Mouse (Mus musculus): ENCODE results near the gene Gmnn.
A peak's percentile ranks its signal among the peaks of the same experiment; 100 is the strongest.

Gmnn gene

DNA sequence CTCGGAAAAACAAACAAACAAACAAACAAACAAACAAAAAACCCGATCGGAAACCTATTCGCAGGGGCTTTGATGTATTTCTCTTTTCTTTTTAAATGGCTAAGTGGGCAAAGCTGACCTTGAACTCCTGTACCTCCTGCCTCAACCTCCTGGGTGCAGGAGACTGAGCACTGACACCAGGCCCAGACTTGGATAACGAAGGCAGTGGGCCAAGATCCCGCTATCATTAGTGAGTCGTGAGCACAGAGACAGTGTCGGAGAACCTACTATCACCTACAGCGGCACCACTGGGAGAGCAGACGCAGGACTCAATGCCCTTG, 680 bp downstream of the Gmnn start:
- no peak for DNase-seq (ENCODE audit: inconsistent ontology term)

DNA sequence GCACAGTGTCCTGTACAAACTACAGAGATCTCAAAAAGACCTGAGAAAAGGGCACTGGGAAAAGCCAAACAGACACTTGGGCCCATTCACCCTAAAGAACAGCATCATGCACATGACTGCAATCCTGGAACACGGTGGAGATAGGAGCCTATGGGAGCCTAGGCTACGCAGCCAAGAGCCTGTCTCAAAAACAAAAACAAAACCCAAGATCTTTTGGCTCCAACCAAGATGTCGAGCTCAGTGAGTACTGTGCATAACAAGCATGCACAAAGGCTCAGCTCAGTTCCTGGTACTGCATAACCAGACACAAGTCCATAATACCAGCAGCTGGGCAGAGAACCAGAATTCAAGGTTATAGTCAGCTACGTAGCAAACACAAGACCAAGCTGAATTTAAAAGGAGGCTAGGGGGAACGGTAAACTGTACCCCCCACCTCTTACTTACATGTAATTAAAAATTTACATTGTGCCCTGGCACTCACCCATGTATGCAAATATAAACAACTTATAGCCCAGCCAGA, 1.3 kb downstream of the Gmnn start:
- DNase-seq (ENCODE audit: inconsistent ontology term): no peak

DNA sequence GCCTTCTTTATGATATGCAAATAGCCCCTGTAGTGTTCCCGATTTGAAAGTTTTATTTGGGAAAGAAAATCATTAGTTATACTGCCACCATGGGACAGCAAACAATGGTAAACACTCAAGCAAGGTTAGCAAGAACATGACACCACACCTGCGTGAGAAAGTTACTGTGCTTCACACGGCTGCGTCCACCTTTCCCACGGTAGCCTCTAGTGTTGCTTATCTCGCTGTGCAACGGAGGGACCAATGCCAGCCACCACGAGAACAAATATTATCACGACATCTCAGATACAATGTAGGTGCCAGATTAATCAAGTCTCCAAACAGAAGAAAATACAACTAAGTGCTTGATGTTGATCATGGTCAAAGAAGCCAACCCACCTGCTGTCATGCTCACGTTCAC, 2.3 kb downstream of the Gmnn start:
- DNase-seq (ENCODE audit: inconsistent ontology term): no peak

DNA sequence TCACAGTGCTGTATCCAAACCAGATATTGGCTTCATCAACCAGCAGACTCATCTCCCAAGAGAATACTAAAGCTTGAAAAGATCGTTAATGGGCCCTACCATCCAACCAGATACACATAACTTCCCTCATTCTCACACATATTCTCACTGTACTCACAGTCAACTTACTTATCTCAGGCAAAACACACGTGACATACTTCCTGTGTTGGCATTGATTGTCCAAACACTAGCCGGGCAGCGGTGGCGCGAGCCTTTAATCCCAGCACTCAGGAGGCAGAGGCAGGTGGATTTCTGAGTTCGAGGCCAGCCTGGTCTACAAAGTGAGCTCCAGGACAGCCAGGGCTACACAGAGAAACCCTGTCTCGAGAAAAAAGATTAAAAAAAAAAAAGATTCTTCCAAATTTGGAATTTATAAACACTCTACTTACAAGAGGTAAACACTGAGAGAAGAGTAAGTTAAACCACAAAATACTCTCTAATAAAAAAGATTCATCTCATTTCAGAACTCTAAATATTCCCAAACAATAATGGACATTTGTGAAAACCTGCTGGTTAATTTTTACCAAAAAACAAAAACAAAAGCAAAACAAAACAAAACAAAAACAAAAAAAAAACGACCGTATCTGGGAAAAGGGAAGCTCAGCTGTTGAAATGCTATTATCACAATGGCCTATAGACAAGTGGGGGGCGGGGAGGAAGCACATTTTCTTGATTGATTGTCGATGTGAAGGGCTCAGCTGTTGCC, 3.7 kb downstream of the Gmnn start:
- no peak for DNase-seq (ENCODE audit: inconsistent ontology term)

DNA sequence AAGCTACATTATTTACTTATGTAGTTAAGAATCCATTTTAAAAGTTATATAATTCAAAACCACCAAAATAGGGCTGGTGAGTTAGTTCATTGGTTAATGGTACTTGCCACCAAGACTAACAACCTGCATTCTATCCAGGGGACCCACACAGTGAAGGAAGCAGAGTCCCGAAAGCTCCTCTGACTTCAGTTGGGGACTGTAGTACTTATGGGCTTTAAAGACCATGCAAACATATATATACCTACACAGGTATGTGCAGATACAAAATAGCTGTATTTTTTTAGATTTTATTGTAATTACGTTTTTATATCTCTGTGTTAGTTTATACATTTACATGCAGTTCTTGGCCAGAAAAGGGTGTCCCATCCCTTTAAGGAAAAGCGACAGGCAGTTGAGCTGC, 5.0 kb downstream of the Gmnn start:
- no peak for DNase-seq (ENCODE audit: inconsistent ontology term)

DNA sequence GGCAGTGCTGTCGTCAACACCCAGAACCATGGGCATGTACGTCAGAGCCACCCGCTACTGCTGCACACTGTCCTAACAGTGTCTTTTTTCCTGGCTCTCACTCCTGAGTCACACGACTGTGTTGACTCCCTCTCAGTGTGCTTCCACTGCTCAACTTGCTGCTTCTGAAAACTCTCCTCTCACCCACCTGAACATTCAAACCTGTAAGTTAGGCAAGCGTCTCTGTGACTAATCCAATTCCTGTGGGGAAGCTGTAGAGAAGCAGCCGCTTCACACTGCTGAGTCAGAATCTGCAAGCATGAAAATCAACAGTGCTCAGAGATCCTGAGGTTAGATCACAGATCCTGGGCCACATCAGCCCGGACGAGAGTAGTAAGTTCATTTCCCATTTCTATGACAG, 10.3 kb downstream of the Gmnn start:
- no peak for DNase-seq (ENCODE audit: inconsistent ontology term)

DNA sequence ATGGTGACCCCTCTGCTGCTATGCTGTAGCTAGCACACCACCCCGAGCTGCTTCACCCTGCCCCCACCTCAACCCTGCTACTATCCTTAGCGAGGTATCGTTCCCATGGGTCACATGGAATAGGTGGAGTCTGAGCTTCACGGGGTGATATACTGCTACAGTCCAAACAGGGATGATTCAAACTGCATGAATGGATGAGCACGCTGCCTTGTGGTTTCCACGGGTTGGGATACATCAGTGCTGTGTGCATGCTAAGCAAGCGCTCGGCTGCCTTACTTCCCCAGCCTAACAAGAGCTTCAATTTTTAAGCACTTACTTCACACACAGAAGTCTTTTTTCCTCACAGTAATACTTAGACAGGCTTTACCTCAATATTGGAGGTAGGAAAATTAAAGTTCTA, 10.9 kb downstream of the Gmnn start:
- no peak for DNase-seq (ENCODE audit: inconsistent ontology term)

DNA sequence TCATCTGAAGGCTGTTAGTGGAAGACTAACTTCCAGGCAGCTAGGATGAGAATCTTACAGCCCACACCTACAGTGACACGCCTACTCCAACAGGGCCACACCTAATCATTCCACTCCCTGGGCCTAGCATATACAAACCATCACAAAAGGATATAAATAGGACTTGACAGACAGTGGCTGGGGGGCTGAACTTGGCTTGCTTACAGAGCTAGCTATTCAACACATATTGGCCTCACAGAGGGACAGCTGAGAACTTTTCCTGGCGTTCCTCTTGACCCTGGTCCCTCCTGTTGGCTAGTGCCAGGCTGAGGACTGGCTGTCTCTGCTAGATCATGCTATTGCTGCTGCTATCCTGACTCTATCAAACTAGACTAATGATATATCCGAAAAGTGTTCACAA, 13.9 kb downstream of the Gmnn start:
- DNase-seq (ENCODE audit: inconsistent ontology term): no peak

DNA sequence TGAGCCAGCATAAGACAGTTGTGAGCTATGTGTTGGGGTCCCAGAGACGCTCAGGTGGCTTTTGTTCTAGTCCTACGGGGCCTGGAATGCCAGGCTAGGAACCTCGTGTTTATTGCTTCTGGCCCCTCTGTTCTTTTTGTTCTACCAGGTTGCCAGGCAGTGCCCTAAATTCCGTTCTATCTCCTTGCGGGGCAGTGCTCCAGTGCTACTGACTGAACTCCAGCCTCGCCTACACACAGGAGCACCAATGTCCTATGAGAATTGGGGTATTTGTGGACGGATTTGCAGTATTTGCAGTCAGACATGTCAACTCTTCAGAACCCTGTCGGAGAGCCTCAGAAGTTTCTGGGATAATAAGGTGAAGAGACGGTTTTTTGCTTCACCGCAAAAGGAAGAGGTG, 20.7 kb downstream of the Gmnn start, which contains the start of gene Armh2:
Gene Armh2 (plus strand): TSS at position 205 of the 400 bp plus-strand sequence.
- DNase-seq (ENCODE audit: inconsistent ontology term): no peak

DNA sequence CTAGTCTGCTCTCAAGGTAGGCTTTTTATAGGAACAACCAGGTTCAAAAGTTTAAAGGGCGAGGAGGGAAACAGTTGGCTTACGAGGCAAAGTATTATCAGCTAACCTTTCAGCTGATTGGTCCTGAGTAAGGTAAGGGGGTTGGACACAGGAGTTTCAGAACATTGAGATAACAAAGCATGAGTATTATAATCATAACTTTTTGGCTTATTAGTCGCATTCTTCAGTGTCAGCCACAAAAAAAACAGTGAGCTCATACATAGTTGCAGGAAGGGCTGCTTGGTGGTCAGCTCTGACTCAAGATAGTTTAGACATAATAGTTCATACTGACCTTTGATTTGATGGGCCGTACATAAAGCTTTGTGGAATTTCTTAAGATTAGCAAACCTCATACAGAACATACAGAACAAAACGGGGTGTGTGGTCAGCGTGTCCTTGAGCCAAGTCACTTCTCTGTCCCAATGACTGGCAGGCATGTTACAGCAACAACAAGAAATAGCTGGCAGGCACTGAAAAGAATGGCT, 26.1 kb downstream of the Gmnn start:
- peak; percentile 55 for DNase-seq (ENCODE audit: inconsistent ontology term)

DNA sequence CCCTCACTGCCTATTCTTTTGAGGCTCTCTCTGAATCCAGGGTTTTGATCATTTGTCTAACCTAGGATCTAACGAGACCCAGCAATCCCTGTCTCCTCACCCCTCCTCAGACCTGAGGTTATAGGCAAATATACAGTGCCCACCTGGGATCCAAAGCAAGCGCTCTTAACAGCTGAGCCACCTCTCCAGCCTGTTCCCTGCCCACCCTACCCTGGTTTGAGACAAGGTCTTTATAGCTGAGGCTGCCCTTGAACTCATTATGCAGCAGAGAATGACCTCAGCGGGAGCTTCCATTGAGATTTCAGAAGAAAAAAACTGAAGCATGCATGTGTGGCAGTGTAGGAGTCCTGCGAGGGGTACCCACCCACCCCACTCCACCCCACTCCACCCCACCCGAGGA, 27.2 kb downstream of the Gmnn start:
- DNase-seq (ENCODE audit: inconsistent ontology term): no peak

DNA sequence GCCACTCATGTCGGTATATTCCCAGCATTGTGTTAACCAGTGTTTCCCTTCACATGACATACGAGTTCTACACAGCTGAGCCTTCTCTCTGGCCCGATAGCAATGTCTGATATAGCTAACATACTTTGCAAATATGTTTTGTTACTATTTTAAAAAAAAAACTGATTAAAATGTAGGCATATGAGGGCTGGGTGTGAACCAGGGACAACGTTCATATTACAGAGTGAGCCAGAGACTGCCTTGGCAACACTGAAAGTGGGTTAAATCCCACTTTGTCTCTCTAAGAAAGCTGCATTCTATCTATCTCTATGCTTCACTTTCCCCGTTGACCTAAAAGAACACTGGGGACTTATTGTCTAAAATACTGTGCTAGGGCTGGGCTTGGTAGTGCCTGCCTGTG, 32.6 kb downstream of the Gmnn start:
- DNase-seq (ENCODE audit: inconsistent ontology term): no peak

DNA sequence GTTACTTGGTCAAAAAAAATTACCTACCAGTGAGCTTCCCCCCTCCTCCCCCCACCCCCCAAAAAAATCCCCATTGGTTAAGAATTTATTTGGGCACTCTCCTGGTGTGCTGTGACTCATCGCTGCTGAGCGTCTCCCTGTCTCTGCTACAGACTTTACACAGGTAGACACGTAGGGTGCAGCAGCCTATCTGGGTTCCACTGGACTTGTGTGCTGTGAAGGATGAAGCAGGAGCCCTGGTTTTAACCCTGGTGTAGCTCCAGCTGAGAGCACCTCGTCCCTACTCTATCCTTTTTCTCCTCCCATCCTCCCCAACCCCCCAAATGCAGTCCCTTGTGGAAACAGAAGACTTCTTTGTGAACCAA, 37.3 kb downstream of the Gmnn start:
- peak; percentile 24 for DNase-seq (ENCODE audit: inconsistent ontology term)

DNA sequence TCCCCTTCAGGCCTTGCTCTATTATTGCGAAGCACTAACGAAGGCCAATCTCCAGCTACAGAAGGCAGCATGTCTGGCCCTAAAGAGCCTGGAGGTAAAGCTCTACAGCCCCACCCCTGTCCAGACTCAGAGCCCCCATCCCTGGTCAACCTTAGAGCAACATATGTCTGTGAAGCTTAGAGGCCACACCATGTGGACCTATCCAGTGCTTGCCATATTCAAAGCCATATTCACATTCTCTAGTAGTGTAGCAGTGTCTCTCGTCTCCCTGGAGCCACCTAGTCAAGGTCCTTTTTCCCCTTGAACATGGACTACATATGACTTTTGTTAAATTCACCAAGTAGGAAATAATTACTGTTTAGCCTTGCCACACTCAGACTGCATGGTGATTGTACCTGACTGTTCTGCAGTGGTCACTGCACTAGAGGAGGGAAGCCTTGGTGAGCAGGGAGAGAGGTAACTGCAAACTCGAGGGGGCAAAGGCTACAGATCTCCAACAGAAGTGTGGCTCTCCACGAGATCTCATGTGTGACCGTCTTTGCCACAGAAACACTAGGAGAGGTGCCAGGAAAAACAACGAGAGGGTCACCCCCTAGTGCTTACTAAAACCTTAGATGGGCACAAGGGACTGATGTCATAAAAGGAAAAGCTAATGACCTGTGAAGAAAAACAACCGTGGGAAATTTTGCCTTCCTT, 37.9 kb downstream of the Gmnn start:
- no peak for DNase-seq (ENCODE audit: inconsistent ontology term)

DNA sequence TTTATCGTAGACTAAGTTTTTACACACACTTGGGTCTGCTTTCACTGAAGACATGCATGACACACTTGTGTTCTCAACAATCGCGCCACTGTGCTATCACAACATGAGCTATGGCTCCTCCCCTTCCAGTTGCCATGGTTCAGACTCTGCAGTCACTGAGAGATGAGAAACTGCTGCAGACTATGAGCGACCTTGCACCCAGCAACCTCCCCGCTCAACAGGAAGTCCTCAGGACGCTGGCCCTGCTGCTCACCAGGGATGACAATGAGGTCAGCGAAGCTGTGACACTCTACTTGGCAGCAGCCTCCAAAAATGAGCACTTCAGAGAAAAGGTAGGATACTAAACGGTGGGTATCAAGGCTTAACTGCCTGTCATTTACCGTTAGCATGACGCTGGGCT, 40.2 kb downstream of the Gmnn start:
- no peak for DNase-seq (ENCODE audit: inconsistent ontology term)

DNA sequence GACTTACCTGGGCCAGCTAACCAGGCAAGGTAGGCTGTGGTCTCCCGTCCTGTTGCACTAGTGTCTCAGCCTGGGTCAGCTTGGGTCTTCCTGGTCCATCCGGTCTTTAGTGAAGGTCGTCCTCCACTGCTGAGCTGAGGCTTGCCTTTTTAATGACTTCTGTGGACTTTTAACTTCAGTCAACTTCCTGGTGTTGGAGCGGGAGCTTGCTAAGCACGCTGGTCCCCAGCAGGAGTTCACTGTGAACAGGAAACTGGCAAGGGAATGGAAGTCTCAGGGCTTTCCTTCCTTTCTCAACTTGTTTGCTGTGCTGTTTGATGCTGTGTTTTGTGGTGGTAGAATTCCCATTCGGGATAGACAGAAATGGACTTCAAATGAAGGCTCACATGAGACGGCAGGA, 44.0 kb downstream of the Gmnn start:
- no peak for DNase-seq (ENCODE audit: inconsistent ontology term)

DNA sequence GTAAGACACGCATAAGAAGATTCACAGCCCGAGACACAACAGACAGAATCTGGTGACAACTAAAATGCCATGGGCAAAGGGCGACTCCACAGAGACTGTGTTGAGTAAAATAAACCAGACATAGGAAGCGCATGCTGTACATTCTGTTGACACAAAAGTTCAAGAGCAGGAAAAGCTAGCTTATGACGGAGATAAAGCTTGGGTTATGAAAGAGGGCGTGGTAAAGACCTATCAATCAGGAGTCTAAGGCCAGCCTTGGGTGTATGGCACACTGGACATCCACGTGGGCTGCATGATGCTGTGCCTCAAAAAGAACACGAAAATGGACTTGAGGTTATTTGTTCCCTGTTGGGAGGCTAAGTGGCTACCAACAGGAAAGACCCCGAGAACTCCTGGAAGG, 45.3 kb downstream of the Gmnn start:
- no peak for DNase-seq (ENCODE audit: inconsistent ontology term)

DNA sequence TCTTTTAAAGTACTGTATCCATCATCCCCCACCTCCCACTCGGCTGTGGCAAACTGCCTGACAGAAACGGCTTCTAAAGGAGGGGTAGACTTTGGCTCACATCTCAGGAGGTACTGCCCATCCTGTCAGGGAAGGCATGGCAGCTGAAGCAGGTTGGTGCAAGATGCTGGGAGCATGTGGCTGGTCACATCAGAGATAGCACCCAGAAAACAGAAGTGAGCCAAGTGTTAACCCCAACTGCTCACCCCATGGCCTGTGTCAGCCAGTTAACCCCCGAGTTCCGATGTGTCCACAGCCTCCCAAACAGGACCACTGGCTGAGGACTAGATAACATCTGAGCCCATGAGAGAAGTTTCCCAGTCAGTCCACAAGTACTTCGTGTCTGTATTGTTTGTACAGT, 46.1 kb downstream of the Gmnn start:
- no peak for DNase-seq (ENCODE audit: inconsistent ontology term)

DNA sequence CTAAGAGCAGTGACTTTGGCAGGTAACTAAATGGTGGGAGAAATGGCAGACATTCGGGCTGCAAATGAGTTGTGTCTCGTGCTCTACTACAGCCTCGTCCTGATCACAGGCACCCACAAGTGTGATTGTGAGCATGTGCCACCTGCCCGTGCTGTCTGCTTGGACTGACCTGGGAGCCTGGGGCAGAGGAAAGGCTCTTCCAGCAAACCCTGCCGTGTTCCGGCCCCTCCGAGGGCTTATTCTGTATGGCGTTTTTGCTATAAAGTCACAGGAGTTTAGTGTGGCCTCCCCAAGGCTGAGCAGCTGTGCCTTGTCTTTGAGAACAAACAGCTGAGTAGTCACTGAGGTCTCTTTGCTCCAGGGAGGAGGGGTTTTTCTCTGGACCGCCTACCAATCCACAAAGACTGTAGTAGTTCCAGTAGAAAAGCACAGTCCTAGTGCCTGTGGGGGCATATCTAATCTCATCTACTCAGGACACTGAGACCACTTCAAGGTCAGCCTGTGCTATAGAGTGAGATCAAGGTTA, 47.3 kb downstream of the Gmnn start:
- no peak for DNase-seq (ENCODE audit: inconsistent ontology term)

DNA sequence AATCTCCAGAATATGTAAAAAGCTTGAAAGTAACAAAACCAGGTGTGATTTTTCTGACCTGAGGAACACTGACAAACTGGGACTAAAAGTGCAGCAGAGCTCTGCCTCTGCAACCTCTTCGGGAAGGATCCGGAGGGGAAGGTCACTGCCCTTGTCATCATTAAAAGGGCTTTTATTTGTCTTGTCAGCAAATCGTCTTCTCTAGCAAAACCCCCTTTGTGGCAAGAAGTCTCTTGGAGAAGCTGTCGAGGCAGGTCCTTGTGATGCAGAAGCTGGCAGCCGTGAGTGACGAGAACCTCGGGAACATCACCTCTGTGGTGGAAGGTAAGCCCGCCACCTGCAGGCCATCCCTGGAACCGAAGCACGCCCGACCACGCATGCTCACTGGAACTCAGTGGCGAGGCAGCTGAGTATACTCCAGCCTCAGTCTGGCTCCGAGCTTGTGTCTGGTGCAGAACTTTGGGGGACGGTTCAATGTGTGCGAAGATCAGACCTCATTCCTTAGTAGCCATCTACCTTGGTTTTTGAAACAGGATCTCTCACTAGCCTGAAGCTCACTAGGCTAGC, 48.2 kb downstream of the Gmnn start:
- DNase-seq (ENCODE audit: inconsistent ontology term): peak; percentile 77

DNA sequence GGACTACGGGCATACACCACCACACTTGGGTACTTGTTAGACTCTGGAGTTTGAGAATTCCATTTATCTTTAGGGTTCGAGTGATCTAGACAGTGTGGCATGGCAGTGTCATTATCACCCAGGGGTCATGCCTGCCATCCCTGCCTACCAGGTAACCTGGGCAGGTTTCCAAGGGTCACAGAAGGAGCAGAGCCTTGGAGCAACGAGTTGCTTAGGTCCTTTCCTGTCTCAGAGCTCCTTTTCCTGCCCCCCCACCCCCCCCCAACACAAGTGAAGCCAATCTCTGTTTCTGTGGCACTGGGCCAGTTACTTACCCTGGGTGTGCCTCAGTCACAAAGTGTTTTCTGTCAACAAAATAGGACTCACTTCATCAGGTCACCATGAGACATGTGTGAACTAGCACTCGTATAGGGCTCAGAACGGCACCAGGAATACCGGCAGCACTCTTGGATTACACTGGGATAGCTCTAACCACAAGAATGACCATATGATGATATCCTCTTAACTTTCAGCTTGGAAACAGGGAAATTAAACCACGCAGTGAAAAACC, 49.1 kb downstream of the Gmnn start:
- no peak for DNase-seq (ENCODE audit: inconsistent ontology term)

DNA sequence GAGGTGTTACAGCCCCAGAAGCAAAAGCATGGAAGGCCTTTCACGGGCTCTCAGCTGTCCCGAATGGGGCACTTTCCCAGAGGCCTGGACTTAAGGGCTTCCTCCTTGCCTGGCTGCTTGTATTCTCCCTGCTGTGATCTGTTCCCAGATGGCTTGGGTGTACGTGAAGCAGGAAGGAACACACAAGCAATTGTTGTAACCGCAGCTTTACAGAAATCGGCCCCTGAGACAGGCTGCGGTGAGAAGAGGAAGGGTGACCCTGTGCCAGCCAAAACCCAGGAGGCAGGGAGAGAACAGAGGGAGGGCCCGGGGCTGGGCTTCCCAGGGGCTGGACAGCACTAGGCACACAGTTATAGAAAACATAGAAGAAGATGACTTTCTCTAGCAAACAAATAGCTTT, 50.8 kb downstream of the Gmnn start:
- DNase-seq (ENCODE audit: inconsistent ontology term): no peak

All from Muller cell, postnatal 12 days (primary cell).